11 mouse cellular contexts compared by ENCODE assay signal in the genomic region with DNA sequence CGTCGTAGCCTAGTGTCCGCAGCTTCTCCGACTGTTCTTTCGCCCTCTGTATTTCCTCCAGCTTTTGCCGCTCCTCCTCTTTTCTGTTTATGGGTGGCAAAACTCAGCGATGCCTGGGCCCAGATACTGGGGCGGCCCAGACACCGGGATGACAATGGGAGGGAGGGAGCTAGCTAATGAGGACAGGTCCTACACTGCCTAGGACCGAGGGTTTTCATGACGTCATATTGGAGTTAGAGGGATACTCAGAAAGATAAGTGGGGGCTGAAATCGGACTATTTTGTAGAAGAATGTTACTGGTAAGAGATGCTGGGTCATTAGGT. TPM values are rescaled to one million over a fixed set of nuclear protein-coding genes. Genes with fewer than 3 reads are reported as not detected.
DNase-seq lines count a peak whose midpoint lies in the region; ATAC-seq and TF ChIP-seq lines count a peak whose summit lies in the region.
"Had no signal": no experiment of that assay in that cellular context is flagged by ENCODE, and none has a peak within 500 bp of the region (broad histone marks: within the 10 kb centered on the region; RNA-seq: fewer than 3 reads in every experiment).

No protein-coding gene starts in this region.

- H3K4me3 ChIP-seq in gastrocnemius, adult 2 months: peak overlapping the region; percentile 46
- H3K4me3 ChIP-seq in megakaryocyte, embryonic 14.5 days (replicated peaks): peak overlapping the region; percentile 89
- H3K4me3 ChIP-seq in intestine, embryonic 16.5 days (ENCODE audit: low read length): peak overlapping the region; percentile 0
- no peak overlapping the region; the same call in 1 of the 2 replicates for H3K4me3 ChIP-seq in neural tube, embryonic 15.5 days (replicated peaks)

- H3K36me3 ChIP-seq in megakaryocyte, embryonic 14.5 days (replicated peaks; ENCODE audit: low read length): peaks cover 4% of the 10 kb centered on the region
- H3K36me3 ChIP-seq in intestine, embryonic 16.5 days (ENCODE audit: control insufficient read depth, insufficient read depth, low read length): no peaks in the 10 kb centered on the region; the same call in 1 of the 2 replicates
- no peaks in the 10 kb centered on the region for H3K36me3 ChIP-seq in neural tube, embryonic 15.5 days

- H3K4me2 ChIP-seq in intestine, embryonic 16.5 days (ENCODE audit: low read depth, low read length): peak overlapping the region; percentile 28; the same call in 1 of the 2 replicates
- H3K4me2 ChIP-seq in neural tube, embryonic 15.5 days: peak overlapping the region; percentile 29

- no peak overlapping the region for H3K27ac ChIP-seq in gastrocnemius, adult 2 months
- no peak overlapping the region for H3K27ac ChIP-seq in intestine, embryonic 16.5 days (ENCODE audit: low read length)
- no peak overlapping the region for H3K27ac ChIP-seq in neural tube, embryonic 15.5 days (replicated peaks)

- ATAC-seq in megakaryocyte, adult 5-6 weeks (ENCODE audit: poor library complexity, severe bottlenecking): no peak
- ATAC-seq in intestine, embryonic 16.5 days: no peak
- no peak for ATAC-seq in neural tube, embryonic 15.5 days (ENCODE audit: low FRiP score)

- DNase-seq in gastrocnemius, adult 2 months: no peak
- no peak for DNase-seq in gastrocnemius, postnatal 36 days
- no peak for DNase-seq in cerebellum, adult 8-10 months
- no peak for DNase-seq in urinary bladder, postnatal 4 days (ENCODE audit: low spot score in 2 of 2)
- DNase-seq: cerebellum, adult 18-20 months had no signal

- no peak for TF ChIP-seq CTCF in gastrocnemius, adult 2 months (IDR thresholded peaks at IDR 0.05)

- H3K4me1 ChIP-seq in megakaryocyte, embryonic 14.5 days: peaks cover 63% of the 10 kb centered on the region
- peaks cover 27% of the 10 kb centered on the region for H3K4me1 ChIP-seq in intestine, embryonic 16.5 days (ENCODE audit: control insufficient read depth, insufficient read depth, low read length)
- peaks cover 39% of the 10 kb centered on the region for H3K4me1 ChIP-seq in neural tube, embryonic 15.5 days

- 0 out of 2 replicates have a peak overlapping the region, but pooled peaks have one; percentile 6 for H3K9ac ChIP-seq in intestine, embryonic 16.5 days (ENCODE audit: low read depth, low read length)
- H3K9ac ChIP-seq in neural tube, embryonic 15.5 days (replicated peaks): no peak overlapping the region

- 6% methylated on average over 12 of the region's 12 CpGs for WGBS in intestine, embryonic 16.5 days
- 3% methylated on average over 12 of the region's 12 CpGs for WGBS in neural tube, embryonic 15.5 days

- intact Hi-C loops in gastrocnemius, adult 2 months (cut with DNase I): no loop called here
- intact Hi-C loops in gastrocnemius, postnatal 36 days (cut with DNase I): no loop called here

- H3K9me3 ChIP-seq in megakaryocyte, embryonic 14.5 days: peaks cover 11% of the 10 kb centered on the region
- no peaks in the 10 kb centered on the region; the same call in 1 of the 2 replicates for H3K9me3 ChIP-seq in intestine, embryonic 16.5 days (ENCODE audit: control insufficient read depth, low read length)
- H3K9me3 ChIP-seq in neural tube, embryonic 15.5 days (replicated peaks): no peaks in the 10 kb centered on the region

- peaks cover 96% of the 10 kb centered on the region for H3K27me3 ChIP-seq in megakaryocyte, embryonic 14.5 days (replicated peaks)
- peaks cover 70% of the 10 kb centered on the region for H3K27me3 ChIP-seq in intestine, embryonic 16.5 days (replicated peaks; ENCODE audit: control insufficient read depth, insufficient read depth, low read length)
- H3K27me3 ChIP-seq in neural tube, embryonic 15.5 days (replicated peaks): peaks cover 99% of the 10 kb centered on the region

RNA-seq across cellular contexts. Expression of a gene that starts 5.4 kb away (rescaled TPM):
- total RNA-seq in gastrocnemius, adult 2 months (2021): 1 to 10 TPM in 1 of 2 experiments, under 1 TPM in 1; 0.38 to 2.0 TPM
- under 1 TPM; 0.76 to 0.84 TPM for total RNA-seq in gastrocnemius, postnatal 36 days (2021)
- polyA plus RNA-seq in megakaryocyte, embryonic 14.5 days (2012; ENCODE audit: insufficient read depth, low replicate concordance): 0.56 TPM in 1 of 2 replicates, not detected in the other
- 0.13 and 0.25 TPM in 2 replicates for total RNA-seq in megakaryocyte, adult 5-6 weeks (2015)
- total RNA-seq in megakaryocyte, adult 5-6 weeks (2017): 0.18 and 2.8 TPM in 2 replicates
- polyA plus RNA-seq in intestine, embryonic 16.5 days (2015; fragmentation: Nextera tagmentation; extraction: Ambion mirVana): 1.8 and 2.4 TPM in 2 replicates
- 1.2 and 2.4 TPM in 2 replicates for polyA plus RNA-seq in neural tube, embryonic 15.5 days (2015; fragmentation: Nextera tagmentation; extraction: Ambion mirVana)

RNA-seq across cellular contexts. Expression of a gene that starts 31.0 kb away (rescaled TPM):
- total RNA-seq in gastrocnemius, adult 2 months (2021): under 1 TPM; 0.13 to 0.45 TPM
- total RNA-seq in gastrocnemius, postnatal 36 days (2021): under 1 TPM; 0.27 to 0.43 TPM
- 9.3 and 14.4 TPM in 2 replicates for polyA plus RNA-seq in megakaryocyte, embryonic 14.5 days (2012; ENCODE audit: insufficient read depth, low replicate concordance)
- total RNA-seq in megakaryocyte, adult 5-6 weeks (2015): 1.2 and 1.4 TPM in 2 replicates
- 0.22 and 0.24 TPM in 2 replicates for total RNA-seq in megakaryocyte, adult 5-6 weeks (2017)
- polyA plus RNA-seq in intestine, embryonic 16.5 days (2015; fragmentation: Nextera tagmentation; extraction: Ambion mirVana): 31.6 and 39.5 TPM in 2 replicates
- polyA plus RNA-seq in neural tube, embryonic 15.5 days (2015; fragmentation: Nextera tagmentation; extraction: Ambion mirVana): 0.31 and 3.3 TPM in 2 replicates

RNA-seq across cellular contexts. Expression of a gene that starts 37.5 kb away (rescaled TPM):
- total RNA-seq in gastrocnemius, adult 2 months (2021): not detected
- not detected for total RNA-seq in gastrocnemius, postnatal 36 days (2021)
- polyA plus RNA-seq in megakaryocyte, embryonic 14.5 days (2012; ENCODE audit: insufficient read depth, low replicate concordance): not detected in 2 replicates
- not detected in 2 replicates for total RNA-seq in megakaryocyte, adult 5-6 weeks (2015)
- total RNA-seq in megakaryocyte, adult 5-6 weeks (2017): not detected in 2 replicates
- polyA plus RNA-seq in intestine, embryonic 16.5 days (2015; fragmentation: Nextera tagmentation; extraction: Ambion mirVana): 0.68 and 0.98 TPM in 2 replicates
- not detected in 2 replicates for polyA plus RNA-seq in neural tube, embryonic 15.5 days (2015; fragmentation: Nextera tagmentation; extraction: Ambion mirVana)
- total RNA-seq: left cerebral cortex, adult 8-10 months; neutrophil, adult 5-6 weeks had no signal

RNA-seq across cellular contexts. Expression of a gene that starts 48.8 kb away (rescaled TPM):
- 1 to 10 TPM; 4.9 to 6.6 TPM for total RNA-seq in gastrocnemius, adult 2 months (2021)
- 1 to 10 TPM; 6.3 to 6.4 TPM for total RNA-seq in gastrocnemius, postnatal 36 days (2021)
- polyA plus RNA-seq in megakaryocyte, embryonic 14.5 days (2012; ENCODE audit: insufficient read depth, low replicate concordance): 3.6 and 5.5 TPM in 2 replicates
- total RNA-seq in megakaryocyte, adult 5-6 weeks (2015): 1.7 and 2.6 TPM in 2 replicates
- total RNA-seq in megakaryocyte, adult 5-6 weeks (2017): 3.0 and 3.6 TPM in 2 replicates
- polyA plus RNA-seq in intestine, embryonic 16.5 days (2015; fragmentation: Nextera tagmentation; extraction: Ambion mirVana): 14.2 and 17.0 TPM in 2 replicates
- 13.5 and 13.6 TPM in 2 replicates for polyA plus RNA-seq in neural tube, embryonic 15.5 days (2015; fragmentation: Nextera tagmentation; extraction: Ambion mirVana)

RNA-seq across cellular contexts. Expression of a gene that starts 56.8 kb away (rescaled TPM):
- 10 to 100 TPM; 12.7 to 22.8 TPM for total RNA-seq in gastrocnemius, adult 2 months (2021)
- 10 to 100 TPM; 15.0 to 18.5 TPM for total RNA-seq in gastrocnemius, postnatal 36 days (2021)
- polyA plus RNA-seq in megakaryocyte, embryonic 14.5 days (2012; ENCODE audit: insufficient read depth, low replicate concordance): 103 and 107 TPM in 2 replicates
- total RNA-seq in megakaryocyte, adult 5-6 weeks (2015): 43.3 and 44.5 TPM in 2 replicates
- total RNA-seq in megakaryocyte, adult 5-6 weeks (2017): 40.1 and 43.3 TPM in 2 replicates
- 49.4 and 52.5 TPM in 2 replicates for polyA plus RNA-seq in intestine, embryonic 16.5 days (2015; fragmentation: Nextera tagmentation; extraction: Ambion mirVana)
- 402 and 456 TPM in 2 replicates for polyA plus RNA-seq in neural tube, embryonic 15.5 days (2015; fragmentation: Nextera tagmentation; extraction: Ambion mirVana)
